Mouse (Mus musculus): ENCODE measurements around the gene Srsf3.
"Not testable (repeated sequence)": the region's sequence is repeated elsewhere in the genome, so short reads cannot be mapped to it uniquely, and the experiment has no call there.

Gene Srsf3

GRCm38 (mm10) chr17:29063121-29063987, 30.9 kb downstream of the Srsf3 start:
- no peak for DNase-seq (ENCODE audit: low spot score in 2 of 2)

GRCm38 (mm10) chr17:29063988-29064285, 31.5 kb downstream of the Srsf3 start:
- DNase-seq (ENCODE audit: low spot score in 2 of 2), result no peak

GRCm38 (mm10) chr17:29065245-29065940, 33.0 kb downstream of the Srsf3 start:
- no peak for DNase-seq (ENCODE audit: low spot score in 2 of 2)

GRCm38 (mm10) chr17:29065971-29066370, 33.5 kb downstream of the Srsf3 start:
- DNase-seq (ENCODE audit: low spot score in 2 of 2), result no peak

GRCm38 (mm10) chr17:29067416-29067815, 35.0 kb downstream of the Srsf3 start:
- not testable (repeated sequence) for DNase-seq (ENCODE audit: low spot score in 2 of 2)

- DNase-seq (ENCODE audit: low spot score in 2 of 2), result no peak
These were observed 35.4 kb downstream of the Srsf3 start for GRCm38 (mm10) chr17:29067847-29068246.

GRCm38 (mm10) chr17:29069063-29069462, 36.6 kb downstream of the Srsf3 start:
- DNase-seq (ENCODE audit: low spot score in 2 of 2), result no peak

GRCm38 (mm10) chr17:29071820-29072219, 39.4 kb downstream of the Srsf3 start:
- no peak for DNase-seq (ENCODE audit: low spot score in 2 of 2)

GRCm38 (mm10) chr17:29072701-29073307, 40.4 kb downstream of the Srsf3 start:
- DNase-seq (ENCODE audit: low spot score in 2 of 2), result no peak

GRCm38 (mm10) chr17:29073313-29073712, 40.9 kb downstream of the Srsf3 start:
- DNase-seq (ENCODE audit: low spot score in 2 of 2), result no peak

GRCm38 (mm10) chr17:29074085-29074484, 41.7 kb downstream of the Srsf3 start:
- no peak for DNase-seq (ENCODE audit: low spot score in 2 of 2)

GRCm38 (mm10) chr17:29076235-29076634, 43.8 kb downstream of the Srsf3 start:
- DNase-seq (ENCODE audit: low spot score in 2 of 2), result no peak

GRCm38 (mm10) chr17:29077786-29078509, 45.5 kb downstream of the Srsf3 start:
- peak in 1 of 2 experiments; percentile 49 for DNase-seq (ENCODE audit: low spot score in 2 of 2)

GRCm38 (mm10) chr17:29078519-29079383, 46.3 kb downstream of the Srsf3 start:
- DNase-seq (ENCODE audit: low spot score in 2 of 2), result no peak

GRCm38 (mm10) chr17:29080758-29081617, 48.6 kb downstream of the Srsf3 start:
- no peak for DNase-seq (ENCODE audit: low spot score in 2 of 2)

GRCm38 (mm10) chr17:29081618-29082381, 49.4 kb downstream of the Srsf3 start:
- no peak for DNase-seq (ENCODE audit: low spot score in 2 of 2)

- DNase-seq (ENCODE audit: low spot score in 2 of 2), result no peak
These were observed 51.2 kb downstream of the Srsf3 start for GRCm38 (mm10) chr17:29083586-29083985.

- no peak for DNase-seq (ENCODE audit: low spot score in 2 of 2)
These were observed 52.2 kb downstream of the Srsf3 start for GRCm38 (mm10) chr17:29084656-29085055.

- no peak for DNase-seq (ENCODE audit: low spot score in 2 of 2)
These were observed 52.8 kb downstream of the Srsf3 start for GRCm38 (mm10) chr17:29085266-29085665.
